Mouse (Mus musculus) layer of hippocampus, adult 2 months (tissue): Measurements from ENCODE around the gene Jph3. TPM values are rescaled to one million over a fixed set of nuclear protein-coding genes. Genes with fewer than 3 reads are reported as not detected.
A peak's percentile ranks its signal among the peaks of the same experiment; 100 is the strongest.

Experiments
- DNase-seq, 2 experiments: peaks; one replicate each; pipeline ENCODE4 v3.0.0; 2022; ENCODE audit warnings: low spot score in 2 of 2
- H3K27ac ChIP-seq: fragments of 200-600 bp; 2 replicates; pipeline ENCODE4 v1.8.1; 2022
- H3K4me3 ChIP-seq: fragments of 200-600 bp; 2 replicates; pipeline ENCODE4 v1.8.1; 2022; ENCODE audit warnings: mild to moderate bottlenecking
- CTCF ChIP-seq: fragments of 200-600 bp; conservative IDR thresholded peaks from 2 replicates; pipeline ENCODE4 v1.8.1; 2022; ENCODE audit warnings: antibody characterized with exemption, mild to moderate bottlenecking, moderate library complexity
- total RNA-seq, 2 experiments: library from RNA; stranded (reverse); gene quantifications; 2 replicates each; pipeline ENCODE4 v1.2.3; 2021

Jph3 gene
- total RNA-seq, 2 experiments from 2014 or later: 318 to 346 TPM

- no peak for TF ChIP-seq CTCF
- peak in 1 of 2 experiments; percentile 33 for DNase-seq
- Histone ChIP-seq H3K27ac (peak overlapping the region; percentile 85), H3K4me3 (no peak overlapping the region)
These were observed 24.2 kb upstream of the Jph3 start for GRCm38 (mm10) chr8:121705174-121705573.

GRCm38 (mm10) chr8:121706956-121707355, 22.5 kb upstream of the Jph3 start:
- TF ChIP-seq CTCF: no peak
- 0 out of 2 replicates have a peak overlapping the region, but pooled peaks have one; percentile 48 for H3K27ac ChIP-seq
- H3K4me3 ChIP-seq: no peak overlapping the region
- no peak for DNase-seq

GRCm38 (mm10) chr8:121708406-121708805, 21.0 kb upstream of the Jph3 start:
- H3K4me3 ChIP-seq: no peak overlapping the region
- no peak for TF ChIP-seq CTCF
- DNase-seq: no peak
- no peak overlapping the region for H3K27ac ChIP-seq

- peak overlapping the region; percentile 78 for H3K27ac ChIP-seq
- no peak for TF ChIP-seq CTCF
- H3K4me3 ChIP-seq: peak overlapping the region; percentile 35; the same call in 1 of the 2 replicates
- no peak for DNase-seq
These were observed 11.9 kb upstream of the Jph3 start for GRCm38 (mm10) chr8:121717502-121717901.

- Histone ChIP-seq H3K27ac (peak overlapping the region; percentile 78), H3K4me3 (no peak overlapping the region; the same call in 1 of the 2 replicates)
- peak; percentile 92 for TF ChIP-seq CTCF
- DNase-seq: peak; percentile 93 to 94
These were observed 11.4 kb upstream of the Jph3 start for GRCm38 (mm10) chr8:121717982-121718425.

- H3K27ac ChIP-seq: no peak overlapping the region
- no peak for DNase-seq
- H3K4me3 ChIP-seq: no peak overlapping the region
- TF ChIP-seq CTCF: no peak
These were observed 10.5 kb upstream of the Jph3 start for GRCm38 (mm10) chr8:121718925-121719324.

GRCm38 (mm10) chr8:121721072-121721471, 8.4 kb upstream of the Jph3 start:
- no peak overlapping the region for H3K27ac ChIP-seq

GRCm38 (mm10) chr8:121723846-121724245, 5.6 kb upstream of the Jph3 start:
- H3K4me3 ChIP-seq: no peak overlapping the region
- peak; percentile 40 to 55 for DNase-seq
- H3K27ac ChIP-seq: peak overlapping the region; percentile 79
- no peak for TF ChIP-seq CTCF

More at GRCm38 (mm10) chr8:121721072-121721471, 8.4 kb upstream of the Jph3 start:
- no peak overlapping the region for H3K4me3 ChIP-seq
- DNase-seq: no peak
- TF ChIP-seq CTCF: no peak

- DNase-seq: no peak
- H3K27ac ChIP-seq: no peak overlapping the region
- no peak overlapping the region for H3K4me3 ChIP-seq
- peak; percentile 34 for TF ChIP-seq CTCF
These were observed 2.3 kb upstream of the Jph3 start for GRCm38 (mm10) chr8:121727164-121727563.

GRCm38 (mm10) chr8:121729754-121730153, 331 bp downstream of the Jph3 start:
- no peak for DNase-seq
- no peak for TF ChIP-seq CTCF
- peak overlapping the region; percentile 56 for H3K4me3 ChIP-seq
- H3K27ac ChIP-seq: peak overlapping the region; percentile 82

- TF ChIP-seq CTCF: no peak
- peak in 1 of 2 experiments; percentile 32 for DNase-seq
- Histone ChIP-seq H3K27ac (peak overlapping the region; percentile 98), H3K4me3 (peak overlapping the region; percentile 79)
These were observed 747 bp downstream of the Jph3 start for GRCm38 (mm10) chr8:121730170-121730569.

GRCm38 (mm10) chr8:121730646-121731045, 1.2 kb downstream of the Jph3 start:
- Histone ChIP-seq H3K27ac (peak overlapping the region; percentile 98), H3K4me3 (peak overlapping the region; percentile 79)
- no peak for DNase-seq
- no peak for TF ChIP-seq CTCF

GRCm38 (mm10) chr8:121731060-121731459, 1.6 kb downstream of the Jph3 start:
- no peak for TF ChIP-seq CTCF
- DNase-seq: no peak

More at GRCm38 (mm10) chr8:121731060-121731459, 1.6 kb downstream of the Jph3 start:
- peak overlapping the region; percentile 79 for H3K4me3 ChIP-seq
- peak overlapping the region; percentile 98 for H3K27ac ChIP-seq
